Mouse (Mus musculus) cerebellum, postnatal 14 days (tissue): ENCODE measurements around the gene P3h1.

ENCODE experiments used
- DNase-seq, 2 experiments: peaks; one replicate each; pipeline ENCODE4 v3.0.0; 2021; ENCODE audit warnings: mixed read lengths in 2 of 2

Gene P3h1

GRCm38 (mm10) chr4:119239181-119239682 is 6.5 kb downstream of the P3h1 start:
- peak; percentile 40 to 55 for DNase-seq

- DNase-seq: peak; percentile 47 to 72
These were observed 8.9 kb downstream of the P3h1 start for GRCm38 (mm10) chr4:119241664-119242063.

GRCm38 (mm10) chr4:119242571-119242970 is 9.9 kb downstream of the P3h1 start:
- no peak for DNase-seq

- DNase-seq: no peak
These were observed 11.9 kb downstream of the P3h1 start for GRCm38 (mm10) chr4:119244468-119245240.

GRCm38 (mm10) chr4:119245556-119245955 is 12.8 kb downstream of the P3h1 start:
- peak; percentile 43 to 51 for DNase-seq

- no peak for DNase-seq
These were observed 13.2 kb downstream of the P3h1 start for GRCm38 (mm10) chr4:119245961-119246360.

- no peak for DNase-seq
These were observed 14.0 kb downstream of the P3h1 start for GRCm38 (mm10) chr4:119246688-119247225.

GRCm38 (mm10) chr4:119247462-119248235 is 14.9 kb downstream of the P3h1 start:
- DNase-seq: peak; percentile 53 to 65

GRCm38 (mm10) chr4:119248407-119248965 is 15.8 kb downstream of the P3h1 start:
- peak; percentile 49 to 64 for DNase-seq

- no peak for DNase-seq
These were observed 19.5 kb downstream of the P3h1 start for GRCm38 (mm10) chr4:119252025-119252808.

- peak; percentile 38 to 50 for DNase-seq
These were observed 21.4 kb downstream of the P3h1 start for GRCm38 (mm10) chr4:119254012-119254618.

- peak in 1 of 2 experiments; percentile 34 for DNase-seq
These were observed 22.6 kb downstream of the P3h1 start, which contains the start of gene Cldn19 for GRCm38 (mm10) chr4:119255351-119255750. Gene Cldn19, plus strand, starts transcription at chr4:119255414.

- no peak for DNase-seq
These were observed 24.4 kb downstream of the P3h1 start for GRCm38 (mm10) chr4:119257083-119257482.

GRCm38 (mm10) chr4:119259344-119260254 is 26.9 kb downstream of the P3h1 start:
- DNase-seq: no peak

GRCm38 (mm10) chr4:119261087-119261713 is 28.5 kb downstream of the P3h1 start:
- DNase-seq: no peak

- DNase-seq: no peak
These were observed 29.8 kb downstream of the P3h1 start for GRCm38 (mm10) chr4:119262483-119262882.

- DNase-seq: no peak
These were observed 30.7 kb downstream of the P3h1 start for GRCm38 (mm10) chr4:119263459-119263858.

- no peak for DNase-seq
These were observed 33.9 kb downstream of the P3h1 start for GRCm38 (mm10) chr4:119266606-119267005.

- DNase-seq: no peak
These were observed 41.9 kb downstream of the P3h1 start for GRCm38 (mm10) chr4:119274627-119275026.

GRCm38 (mm10) chr4:119275226-119275625 is 42.5 kb downstream of the P3h1 start:
- no peak for DNase-seq
